Mouse (Mus musculus) ES-E14 (cell line): Measurements from ENCODE around the gene P3h4.

Experiments
- CHD2 ChIP-seq: IDR thresholded peaks from 2 replicates; pipeline ENCODE4 v1.6.1; 2014; ENCODE audit warnings: mild to moderate bottlenecking, low read depth, low read length, inconsistent platforms
- MAFK ChIP-seq: IDR thresholded peaks from 2 replicates; pipeline ENCODE4 v1.6.1; 2014; ENCODE audit warnings: mild to moderate bottlenecking, low read depth, low read length, inconsistent platforms; ENCODE audit not compliant: insufficient read depth
- ZNF384 ChIP-seq: IDR thresholded peaks from 2 replicates; pipeline ENCODE4 v1.6.1; 2012; ENCODE audit warnings: low read depth, low read length, inconsistent platforms

GRCm38 (mm10) chr11:100428612-100429199 lies 14.1 kb upstream of the P3h4 start:
- TF ChIP-seq MAFK (no peak), CHD2 (no peak), ZNF384 (no peak)
